Mouse (Mus musculus) adrenal gland, adult (tissue): Measurements from ENCODE around the gene Olfr446.

ENCODE experiments used
- DNase-seq, 2 experiments: peaks; one replicate each; pipeline ENCODE4 v3.0.0; 2022 to 2023; ENCODE audit warnings: low spot score in 1 of 2; ENCODE audit not compliant: inconsistent age in 2 of 2

The Olfr446 gene

GRCm38 (mm10) chr6:42921077-42921476 is at the start of gene Olfr446:
Gene Olfr446, plus strand, starts transcription at chr6:42921377.
- no peak for DNase-seq

- DNase-seq, result no peak
These were observed 44.9 kb upstream of the Olfr446 start for GRCm38 (mm10) chr6:42876323-42876722.

GRCm38 (mm10) chr6:42890141-42890540 is 31.0 kb upstream of the Olfr446 start, which contains the start of gene Olfr448:
Gene Olfr448, plus strand, starts transcription at chr6:42890441.
- DNase-seq, result no peak

- DNase-seq, result no peak
These were observed 20.8 kb upstream of the Olfr446 start for GRCm38 (mm10) chr6:42900345-42900744.

GRCm38 (mm10) chr6:42908578-42908977 is 12.6 kb upstream of the Olfr446 start, which contains the start of gene Olfr447:
Gene Olfr447, plus strand, starts transcription at chr6:42908878.
- no peak for DNase-seq

GRCm38 (mm10) chr6:42948767-42949166 is 27.6 kb downstream of the Olfr446 start, which contains the start of gene Olfr444:
Gene Olfr444, plus strand, starts transcription at chr6:42949067.
- no peak for DNase-seq

- no peak for DNase-seq
These were observed 59.2 kb downstream of the Olfr446 start for GRCm38 (mm10) chr6:42980377-42980776.
